Mouse (Mus musculus): ENCODE data around the gene Rara.

GRCm38 (mm10) chr11:98887703-98888102 is 39.9 kb upstream of the Rara start:
- TF ChIP-seq CTCF (conservative IDR thresholded peaks at IDR 0.05; ENCODE audit: insufficient read depth, insufficient read length, low read depth, low read length) (no peak), POLR2A (IDR thresholded peaks at IDR 0.05; ENCODE audit: low read depth, low read length) (no peak)

Data from kidney, adult 2 months (tissue).